Mouse (Mus musculus): Measurements from ENCODE around the gene Casp8. TPM values are rescaled to one million over a fixed set of nuclear protein-coding genes. Genes with fewer than 3 reads are reported as not detected.
"Not testable (repeated sequence)": the region's sequence is repeated elsewhere in the genome, so short reads cannot be mapped to it uniquely, and the experiment has no call there.

Casp8 gene
- polyA plus RNA-seq, 1 experiment: 11.8 TPM

DNA sequence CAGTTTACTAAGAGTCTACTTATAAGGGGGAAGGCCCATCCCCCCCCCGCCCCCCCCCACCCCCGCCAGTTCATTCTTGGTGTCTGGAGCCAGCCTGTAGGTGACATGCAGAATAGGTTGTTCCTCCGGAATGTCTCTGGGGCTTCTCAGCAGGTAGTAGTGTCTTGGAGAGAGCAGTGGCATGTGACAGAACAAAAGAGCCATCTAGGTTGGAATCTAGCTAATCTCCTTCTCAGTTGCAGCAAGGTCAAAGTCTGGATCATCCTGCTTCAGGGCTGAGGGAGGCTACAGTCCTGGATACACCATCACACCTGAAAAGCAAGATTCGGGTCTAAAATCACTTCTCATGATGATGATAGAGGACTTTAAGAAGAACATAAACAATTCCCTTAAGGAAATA, 90.5 kb downstream of the Casp8 start:
- Histone ChIP-seq H3K4me3 (ENCODE audit: insufficient read depth, poor library complexity, severe bottlenecking) (no peak overlapping the region), H3K36me3 (ENCODE audit: control insufficient read depth, insufficient read depth) (no peaks in the 10 kb centered on the region), H3K79me3 (ENCODE audit: low read depth) (no peaks in the 10 kb centered on the region), H3K27me3 (ENCODE audit: control insufficient read depth, insufficient read depth, insufficient read length) (no peaks in the 10 kb centered on the region), H3K79me2 (ENCODE audit: control insufficient read depth, insufficient read depth) (no peaks in the 10 kb centered on the region), H3ac (ENCODE audit: control insufficient read depth, insufficient read length, low read depth) (no peak overlapping the region)
- TF ChIP-seq FOSL1 (IDR thresholded peaks at IDR 0.05; ENCODE audit: insufficient read depth, low read length, poor library complexity, severe bottlenecking) (no peak), MYOD1 (IDR thresholded peaks at IDR 0.05; ENCODE audit: control insufficient read depth, insufficient read length, low read depth) (no peak), USF1 (IDR thresholded peaks at IDR 0.05; ENCODE audit: low read depth) (no peak), MAX (IDR thresholded peaks at IDR 0.05) (no peak), CTCF (IDR thresholded peaks at IDR 0.05; ENCODE audit: control insufficient read depth, insufficient read depth, insufficient read length) (no peak)

DNA sequence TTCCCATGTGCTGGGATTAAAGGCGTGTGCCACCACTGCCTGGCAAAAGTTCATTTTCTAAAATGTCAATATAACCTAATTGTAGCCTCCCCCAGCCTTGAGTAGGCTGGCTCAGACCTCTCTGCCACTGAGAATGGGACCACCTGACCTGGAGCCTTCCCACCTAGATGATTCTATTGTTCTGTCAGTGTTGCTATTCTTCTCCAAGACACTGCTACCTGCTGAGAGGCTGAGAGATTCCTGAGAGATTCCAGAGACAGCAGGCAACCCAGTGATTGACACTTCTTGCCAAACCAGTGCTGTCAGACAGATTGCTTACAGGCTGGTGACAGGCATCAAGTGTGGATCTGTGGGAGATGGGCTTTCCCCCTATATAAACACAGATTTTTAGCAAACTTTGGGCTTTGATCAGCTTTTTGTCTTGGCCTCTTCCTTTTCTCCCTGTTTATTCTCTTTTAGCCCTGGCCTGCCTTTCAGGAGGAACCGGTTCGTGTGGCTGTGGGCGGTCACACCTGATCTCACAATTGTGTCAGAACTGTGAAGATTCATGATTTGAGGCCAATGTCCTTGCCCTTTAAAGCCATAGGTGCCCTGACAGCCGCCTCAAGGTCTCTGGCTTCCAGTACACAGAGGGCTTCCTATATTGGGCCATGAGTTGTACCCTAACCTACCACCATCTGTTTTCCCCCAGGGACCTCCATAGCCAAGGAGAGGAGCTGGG, 94.8 kb downstream of the Casp8 start:
- Histone ChIP-seq H3K79me3 (ENCODE audit: low read depth) (no peaks in the 10 kb centered on the region), H3K36me3 (ENCODE audit: control insufficient read depth, insufficient read depth) (no peaks in the 10 kb centered on the region), H3ac (ENCODE audit: control insufficient read depth, insufficient read length, low read depth) (no peak overlapping the region), H3K79me2 (ENCODE audit: control insufficient read depth, insufficient read depth) (no peaks in the 10 kb centered on the region), H3K27me3 (ENCODE audit: control insufficient read depth, insufficient read depth, insufficient read length) (no peaks in the 10 kb centered on the region), H3K4me3 (ENCODE audit: insufficient read depth, poor library complexity, severe bottlenecking) (no peak overlapping the region)
- TF ChIP-seq FOSL1 (IDR thresholded peaks at IDR 0.05; ENCODE audit: insufficient read depth, low read length, poor library complexity, severe bottlenecking): no peak
- no peak for TF ChIP-seq CTCF (IDR thresholded peaks at IDR 0.05; ENCODE audit: control insufficient read depth, insufficient read depth, insufficient read length)
- TF ChIP-seq MYOD1 (IDR thresholded peaks at IDR 0.05; ENCODE audit: control insufficient read depth, insufficient read length, low read depth): no peak
- TF ChIP-seq MAX (IDR thresholded peaks at IDR 0.05): no peak
- no peak for TF ChIP-seq USF1 (IDR thresholded peaks at IDR 0.05; ENCODE audit: low read depth)
- no peak for TF ChIP-seq CEBPB (IDR thresholded peaks at IDR 0.05; ENCODE audit: low read depth)
- no peak for TF ChIP-seq MYOG (IDR thresholded peaks at IDR 0.05; ENCODE audit: control insufficient read depth, extremely low read depth, insufficient read length)

GRCm38 (mm10) chr1:58890697-58891290, 95.6 kb downstream of the Casp8 start:
- H3K4me3 ChIP-seq (ENCODE audit: insufficient read depth, poor library complexity, severe bottlenecking); H3K27me3 ChIP-seq (ENCODE audit: control insufficient read depth, insufficient read depth, insufficient read length); H3ac ChIP-seq (ENCODE audit: control insufficient read depth, insufficient read length, low read depth); H3K79me2 ChIP-seq (ENCODE audit: control insufficient read depth, insufficient read depth); H3K36me3 ChIP-seq (ENCODE audit: control insufficient read depth, insufficient read depth); H3K79me3 ChIP-seq (ENCODE audit: low read depth): not testable (repeated sequence)

GRCm38 (mm10) chr1:58891481-58892170, 96.5 kb downstream of the Casp8 start:
- not testable (repeated sequence) for H3K4me3 ChIP-seq (ENCODE audit: insufficient read depth, poor library complexity, severe bottlenecking); H3K79me2 ChIP-seq (ENCODE audit: control insufficient read depth, insufficient read depth); H3ac ChIP-seq (ENCODE audit: control insufficient read depth, insufficient read length, low read depth); H3K36me3 ChIP-seq (ENCODE audit: control insufficient read depth, insufficient read depth); H3K27me3 ChIP-seq (ENCODE audit: control insufficient read depth, insufficient read depth, insufficient read length); H3K79me3 ChIP-seq (ENCODE audit: low read depth)

DNA sequence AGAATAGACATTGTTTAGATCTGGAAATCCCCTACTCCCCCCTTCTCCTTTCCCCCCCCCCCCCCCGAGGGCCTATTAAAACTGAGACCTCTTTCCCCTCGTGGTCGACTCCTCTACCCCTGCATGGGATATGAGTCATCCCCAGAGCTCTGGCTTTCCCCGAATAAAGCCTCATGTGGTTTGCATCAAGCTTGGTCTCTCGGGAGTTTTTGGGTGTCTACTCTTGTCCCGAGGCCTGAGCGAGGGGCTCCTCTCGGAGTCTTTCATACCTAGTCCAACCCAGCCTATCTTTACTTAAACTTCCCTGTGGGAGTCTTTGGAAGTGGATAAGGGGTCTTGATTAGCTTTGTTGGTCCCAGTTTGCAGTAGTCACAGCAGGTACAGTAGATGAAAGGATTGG, 97.2 kb downstream of the Casp8 start:
- not testable (repeated sequence) for H3ac ChIP-seq (ENCODE audit: control insufficient read depth, insufficient read length, low read depth); H3K4me3 ChIP-seq (ENCODE audit: insufficient read depth, poor library complexity, severe bottlenecking); H3K79me2 ChIP-seq (ENCODE audit: control insufficient read depth, insufficient read depth); H3K27me3 ChIP-seq (ENCODE audit: control insufficient read depth, insufficient read depth, insufficient read length); H3K36me3 ChIP-seq (ENCODE audit: control insufficient read depth, insufficient read depth); H3K79me3 ChIP-seq (ENCODE audit: low read depth)

Other genes starting within 250 kb of the Casp8 start
- 0.76 TPM for gene Fam126b, start 209.1 kb upstream of the Casp8 start, polyA plus RNA-seq (2012; fragmentation: generic; extraction: Trizol)
- 123 TPM for gene Ndufb3, start 209.0 kb upstream of the Casp8 start, polyA plus RNA-seq (2012; fragmentation: generic; extraction: Trizol)
- gene Als2cr12, start 99.4 kb upstream of the Casp8 start, polyA plus RNA-seq (2012; fragmentation: generic; extraction: Trizol): 0.23 TPM
- gene Cflar, start 83.9 kb upstream of the Casp8 start, polyA plus RNA-seq (2012; fragmentation: generic; extraction: Trizol): 23.6 TPM
- 12.2 TPM for gene Trak2, start 178.1 kb downstream of the Casp8 start, polyA plus RNA-seq (2012; fragmentation: generic; extraction: Trizol)
- gene Stradb, start 178.1 kb downstream of the Casp8 start, polyA plus RNA-seq (2012; fragmentation: generic; extraction: Trizol): 6.0 TPM

Measured in C2C12 (cell line).